ENCODE assay signal across 8 mouse cellular contexts in genomic region chr2:138047781-138048201, GRCm38 (mm10).
A peak's percentile ranks its signal among the peaks of the same experiment; 100 is the strongest.
DNase-seq lines count a peak whose midpoint lies in the region; ATAC-seq lines count a peak whose summit lies in the region.
"Had no signal": no experiment of that assay in that cellular context is flagged by ENCODE, and none has a peak within 500 bp of the region (broad histone marks: within the 10 kb centered on the region; RNA-seq: fewer than 3 reads in every experiment).

No protein-coding gene starts in this region.

- no peak overlapping the region for H3K4me3 ChIP-seq in kidney, embryonic 16.5 days (ENCODE audit: low read length)
- no peak overlapping the region for H3K4me3 ChIP-seq in hindbrain, embryonic 15.5 days
- H3K4me3 ChIP-seq in neural tube, embryonic 14.5 days (ENCODE audit: low read depth, low read length), result no peak overlapping the region
- H3K4me3 ChIP-seq: limb, embryonic 15.5 days had no signal

- H3K9me3 ChIP-seq in kidney, embryonic 16.5 days (ENCODE audit: low read length), result no peaks in the 10 kb centered on the region
- H3K9me3 ChIP-seq in hindbrain, embryonic 15.5 days, result no peaks in the 10 kb centered on the region
- H3K9me3 ChIP-seq in neural tube, embryonic 14.5 days (ENCODE audit: control insufficient read depth, low read length), result no peaks in the 10 kb centered on the region
- H3K9me3 ChIP-seq: limb, embryonic 15.5 days had no signal

- no peaks in the 10 kb centered on the region for H3K36me3 ChIP-seq in kidney, embryonic 16.5 days (ENCODE audit: insufficient read depth, low read length)
- no peaks in the 10 kb centered on the region for H3K36me3 ChIP-seq in hindbrain, embryonic 15.5 days
- H3K36me3 ChIP-seq in neural tube, embryonic 14.5 days (ENCODE audit: control insufficient read depth, insufficient read depth, low read length), result no peaks in the 10 kb centered on the region
- H3K36me3 ChIP-seq: limb, embryonic 15.5 days had no signal

- ATAC-seq in kidney, embryonic 16.5 days (ENCODE audit: low FRiP score, low TSS enrichment), result peak; percentile 55; the same call in 1 of the 2 replicates
- peak; percentile 92 for ATAC-seq in hindbrain, embryonic 15.5 days (ENCODE audit: low FRiP score, low read depth)
- peak; percentile 58; the same call in 1 of the 2 replicates for ATAC-seq in neural tube, embryonic 14.5 days (ENCODE audit: low read depth)

- H3K4me1 ChIP-seq in kidney, embryonic 16.5 days (ENCODE audit: insufficient read depth, low read length), result peaks cover 15% of the 10 kb centered on the region
- peaks cover 14% of the 10 kb centered on the region for H3K4me1 ChIP-seq in hindbrain, embryonic 15.5 days (replicated peaks)
- H3K4me1 ChIP-seq in neural tube, embryonic 14.5 days (ENCODE audit: control insufficient read depth, insufficient read depth, low read length), result no peaks in the 10 kb centered on the region
- H3K4me1 ChIP-seq: limb, embryonic 15.5 days had no signal

- H3K9ac ChIP-seq in kidney, embryonic 16.5 days (replicated peaks; ENCODE audit: low read length), result no peak overlapping the region
- no peak overlapping the region for H3K9ac ChIP-seq in hindbrain, embryonic 15.5 days
- H3K9ac ChIP-seq in neural tube, embryonic 14.5 days (replicated peaks; ENCODE audit: low read depth, low read length), result no peak overlapping the region
- H3K9ac ChIP-seq: limb, embryonic 15.5 days had no signal

- no peak overlapping the region for H3K27ac ChIP-seq in kidney, embryonic 16.5 days (ENCODE audit: low read length)
- peak overlapping the region; percentile 43 for H3K27ac ChIP-seq in hindbrain, embryonic 15.5 days (replicated peaks)
- H3K27ac ChIP-seq in neural tube, embryonic 14.5 days (ENCODE audit: low read depth, low read length), result no peak overlapping the region
- H3K27ac ChIP-seq: limb, embryonic 15.5 days had no signal

- H3K4me2 ChIP-seq in kidney, embryonic 16.5 days (replicated peaks; ENCODE audit: low read depth, low read length), result no peak overlapping the region
- peak overlapping the region; percentile 39 for H3K4me2 ChIP-seq in hindbrain, embryonic 15.5 days
- H3K4me2 ChIP-seq in neural tube, embryonic 14.5 days (ENCODE audit: low read depth, low read length), result no peak overlapping the region
- H3K4me2 ChIP-seq: limb, embryonic 15.5 days had no signal

- DNase-seq in kidney, adult 18-20 months, result no peak
- peak; percentile 98 for DNase-seq in cerebellum, adult 8-10 months
- DNase-seq in adrenal gland, adult 18-20 months (ENCODE audit: low spot score in 2 of 2), result no peak
- no peak for DNase-seq in gastrocnemius, postnatal 10 days

- WGBS in kidney, embryonic 16.5 days, result 44% methylated on average over 11 of the region's 11 CpGs
- 30% methylated on average over 11 of the region's 11 CpGs for WGBS in hindbrain, embryonic 15.5 days
- 51% methylated on average over 11 of the region's 11 CpGs for WGBS in neural tube, embryonic 14.5 days

- no peaks in the 10 kb centered on the region for H3K27me3 ChIP-seq in kidney, embryonic 16.5 days (ENCODE audit: insufficient read depth, low read length)
- H3K27me3 ChIP-seq in hindbrain, embryonic 15.5 days, result no peaks in the 10 kb centered on the region
- H3K27me3 ChIP-seq in neural tube, embryonic 14.5 days (ENCODE audit: control insufficient read depth, insufficient read depth, low read length), result no peaks in the 10 kb centered on the region
- H3K27me3 ChIP-seq: limb, embryonic 15.5 days had no signal
